Mouse (Mus musculus) liver, adult 10 weeks (tissue): Measurements from ENCODE around the gene Mylk. TPM values are rescaled to one million over a fixed set of nuclear protein-coding genes. Genes with fewer than 3 reads are reported as not detected.

Experiments used
- polyA plus RNA-seq: library from polyadenylated mRNA; stranded (reverse); fragments of 350-450 nt; fragmentation: Illumina TruSeq; extraction: RNeasy Lipid Tissue Mini Kit (QIAGEN cat#74804); gene quantifications from one replicate; pipeline ENCODE4 v1.2.3, GENCODE M21; 2014; ENCODE audit warnings: low read depth, low replicate concordance

Mylk gene
- polyA plus RNA-seq = 19.2 TPM

GRCm38 (mm10) chr16:34745065-34745585, at the start of gene Mylk:
Mylk (plus strand) TSS chr16:34745210.

GRCm38 (mm10) chr16:35022242-35023137, 277.5 kb downstream of the Mylk start, which contains the start of gene Hacd2:
Hacd2 (plus strand) TSS chr16:35022428.

Other genes starting within 250 kb of the Mylk start
- gene Kalrn, start 171.7 kb upstream of the Mylk start, polyA plus RNA-seq = 12.6 TPM
- not detected for gene Ropn1, start 95.3 kb upstream of the Mylk start, polyA plus RNA-seq
- gene Ccdc14, start 54.6 kb upstream of the Mylk start, polyA plus RNA-seq = 0.82 TPM